Mouse (Mus musculus) CD4-positive naive resting alpha-beta T cell, adult 76 days (primary cell): ENCODE measurements around the gene Gm45753. TPM values are rescaled to one million over a fixed set of nuclear protein-coding genes. Genes with fewer than 3 reads are reported as not detected.

Experiments
- total RNA-seq: library from RNA; stranded (reverse); gene quantifications from one replicate; pipeline ENCODE4 v1.2.4, GENCODE M21; 2023

The Gm45753 gene
- total RNA-seq, result not detected

DNA sequence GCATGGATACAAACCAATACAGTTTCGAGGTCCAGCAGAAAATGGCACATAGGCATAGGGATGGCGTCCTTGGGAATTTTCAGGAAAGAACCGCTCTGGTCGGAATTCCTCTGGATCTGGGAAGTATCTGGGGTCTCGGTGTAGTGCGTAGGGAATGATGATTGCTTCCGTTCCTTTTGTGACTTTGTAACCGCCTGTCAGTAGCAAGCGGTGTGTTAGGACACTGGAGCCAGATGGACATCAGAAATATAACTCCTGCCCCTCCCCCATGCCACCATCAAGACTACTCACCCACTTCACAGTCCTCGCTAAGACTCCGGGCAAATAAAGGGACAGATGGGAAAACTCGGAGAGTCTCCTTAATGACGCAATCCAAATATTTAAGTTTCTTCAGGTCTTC is at the start of gene Gm45753:
TSS of gene Gm45753 (minus strand) at position 101 of the 400 bp plus-strand sequence.

DNA sequence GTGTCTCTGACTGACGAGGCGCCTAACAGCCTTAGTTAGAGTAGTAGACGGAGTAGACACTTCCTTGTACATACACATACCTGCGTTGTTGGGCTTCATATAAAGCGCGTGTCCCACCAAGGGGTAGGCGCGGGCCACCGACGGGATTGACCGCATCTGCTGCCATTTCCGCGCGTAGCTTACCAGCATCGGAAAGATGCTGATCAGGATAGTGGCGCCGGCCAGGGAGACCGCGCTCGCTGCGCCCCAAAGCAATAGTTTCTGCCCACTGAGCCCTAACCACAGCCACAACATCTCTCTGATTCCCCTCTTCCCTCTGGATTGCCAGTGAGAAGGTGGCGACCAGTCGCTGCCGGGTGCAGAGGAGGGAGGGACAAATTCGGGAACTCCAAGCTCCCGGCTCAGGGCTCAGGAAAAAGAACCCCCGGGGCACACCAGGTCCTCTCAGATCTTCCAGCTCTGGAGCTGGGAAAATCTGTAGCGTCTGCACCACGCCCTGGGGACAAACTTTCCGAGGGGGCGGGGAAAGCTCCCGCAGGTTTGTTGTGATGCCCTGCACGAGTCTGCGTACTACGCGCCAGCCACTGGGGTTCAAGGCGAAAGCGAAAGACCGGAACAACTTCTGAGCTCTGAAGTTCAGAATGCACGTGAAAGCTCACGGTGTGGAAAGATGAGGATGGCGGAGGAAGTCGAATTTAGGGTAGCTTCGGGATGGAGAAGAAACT is 24.6 kb upstream of the Gm45753 start, which contains the start of gene Cyp4v3:
TSS of gene Cyp4v3 (minus strand) at position 532 of the 725 bp plus-strand sequence.

DNA sequence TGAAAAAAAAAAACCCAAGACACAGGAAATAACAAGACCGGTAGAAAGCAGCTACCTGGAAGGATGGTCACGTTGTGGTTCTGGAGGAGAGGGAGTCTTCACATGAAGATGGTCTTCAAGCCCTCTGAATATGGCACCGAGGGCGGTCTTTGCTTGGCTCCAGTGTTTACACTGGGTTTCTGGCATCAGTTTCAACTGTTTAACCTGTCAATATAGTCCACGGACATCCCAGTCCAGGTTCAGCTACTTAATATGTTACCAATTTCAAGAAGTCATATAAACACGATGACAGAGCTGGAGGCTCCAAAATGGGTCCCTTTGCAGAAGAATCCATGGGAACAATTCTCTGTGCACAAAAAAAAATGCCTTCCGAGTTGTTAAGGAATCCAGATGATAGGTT is 13.6 kb downstream of the Gm45753 start, which contains the start of gene Klkb1:
TSS of gene Klkb1 (minus strand) at position 173 of the 400 bp plus-strand sequence.

DNA sequence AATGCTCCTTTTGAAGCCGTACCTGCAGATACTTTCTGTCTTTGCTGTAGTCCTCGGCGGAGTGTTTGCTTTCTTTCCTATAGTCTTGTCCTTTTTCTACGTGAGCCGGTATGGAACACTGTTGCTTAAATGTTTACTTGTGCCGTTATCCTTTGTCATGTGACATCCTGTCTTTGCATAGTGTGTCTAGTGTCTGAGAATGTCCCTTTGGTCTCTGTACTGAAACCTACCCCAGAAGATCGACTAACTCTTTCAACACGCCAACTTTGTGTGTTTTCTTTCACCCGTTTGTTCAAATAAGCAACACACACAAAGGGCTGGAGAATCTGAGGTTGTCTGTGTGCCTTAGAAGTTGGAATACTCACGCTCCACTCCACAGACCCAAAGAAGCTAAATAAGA is 46.3 kb downstream of the Gm45753 start, which contains the start of gene F11:
TSS of gene F11 (minus strand) at position 112 of the 400 bp plus-strand sequence.

Other genes with a start within 250 kb of the Gm45753 start
- gene Mtnr1a, start 239.3 kb downstream of the Gm45753 start, total RNA-seq, result not detected
- not detected for gene F11, start 46.4 kb downstream of the Gm45753 start, total RNA-seq
- not detected for gene Klkb1, start 13.6 kb downstream of the Gm45753 start, total RNA-seq
- gene Cyp4v3, start 24.8 kb upstream of the Gm45753 start, total RNA-seq, result 3.8 TPM
- gene Fam149a, start 73.8 kb upstream of the Gm45753 start, total RNA-seq, result not detected
- gene Tlr3, start 102.6 kb upstream of the Gm45753 start, total RNA-seq, result 0.79 TPM
- gene Sorbs2, start 199.3 kb upstream of the Gm45753 start, total RNA-seq, result 1.4 TPM